Mouse (Mus musculus) bone marrow, adult 2 months (tissue): ENCODE measurements around the gene Pard3. TPM values are rescaled to one million over a fixed set of nuclear protein-coding genes. Genes with fewer than 3 reads are reported as not detected.

Experiments used
- H3K27ac ChIP-seq: fragments of 200-500 bp; 2 replicates; pipeline ENCODE4 v1.5.1; 2012; ENCODE audit warnings: low read depth, mild to moderate bottlenecking, control low read depth, inconsistent platforms, low read length; ENCODE audit not compliant: control insufficient read depth, poor library complexity, insufficient read depth
- H3K4me1 ChIP-seq: fragments of 200-500 bp; 2 replicates; pipeline ENCODE4 v1.6.1; 2011; ENCODE audit warnings: low read length; ENCODE audit not compliant: control insufficient read depth, insufficient read depth
- H3K4me3 ChIP-seq: fragments of 200-500 bp; replicated peaks from 2 replicates; pipeline ENCODE3; 2011; ENCODE audit warnings: mild to moderate bottlenecking, low read depth, low read length, control low read depth; ENCODE audit not compliant: control insufficient read depth
- CTCF ChIP-seq: fragments of 200-500 bp; IDR thresholded peaks from 2 replicates; pipeline ENCODE4 v1.5.1; 2011; ENCODE audit warnings: low read length, control low read depth; ENCODE audit not compliant: control insufficient read depth, insufficient read depth
- POLR2A ChIP-seq: fragments of 200-500 bp; IDR thresholded peaks from 2 replicates; pipeline ENCODE4 v1.6.1; 2011; ENCODE audit warnings: low read depth, mild to moderate bottlenecking, control low read depth, low read length, borderline replicate concordance; ENCODE audit not compliant: control insufficient read depth
- WGBS: fragments of 180-500 bp; shearing (Covaris S2); methylation state at CpG from one replicate; pipeline ENCODE4 v1.1.7; 2018; 5-methylcytosine and 5-hydroxymethylcytosine counted together
- polyA plus RNA-seq: library from polyadenylated mRNA; stranded (reverse); fragments of >200 nt; gene quantifications from 2 replicates; pipeline ENCODE4 v1.2.4, GENCODE M21; 2011; ENCODE audit warnings: low replicate concordance; ENCODE audit not compliant: missing spikeins, insufficient read depth, insufficient read length

The Pard3 gene
- polyA plus RNA-seq, 1 experiment = 3.8 TPM

DNA sequence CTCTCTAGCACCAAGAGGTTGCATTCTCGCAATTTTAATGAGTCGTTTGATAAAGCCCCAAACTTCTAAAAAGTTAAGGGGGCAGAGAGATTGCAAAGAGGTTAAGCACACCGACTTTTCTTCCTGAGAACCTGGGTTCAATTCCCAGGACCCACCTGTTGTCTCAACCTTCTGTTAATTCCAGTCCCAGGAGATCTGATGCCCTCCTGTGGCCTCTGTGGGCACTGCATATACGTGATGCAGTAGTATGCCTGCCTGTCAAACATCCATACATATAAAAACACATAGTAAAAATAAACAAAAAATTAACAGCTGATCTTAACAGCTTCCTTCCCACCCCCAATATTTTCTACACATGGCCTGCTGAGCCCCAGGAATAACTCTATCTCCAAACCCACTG lies 524.6 kb downstream of the Pard3 start:
- H3K4me1 ChIP-seq = no peaks in the 10 kb centered on the region
- TF ChIP-seq CTCF (peak; percentile 62), POLR2A (no peak)
- H3K27ac ChIP-seq = no peak overlapping the region
- H3K4me3 ChIP-seq = no peak overlapping the region
- WGBS = 81% methylated on average over 4 of the region's 4 CpGs

DNA sequence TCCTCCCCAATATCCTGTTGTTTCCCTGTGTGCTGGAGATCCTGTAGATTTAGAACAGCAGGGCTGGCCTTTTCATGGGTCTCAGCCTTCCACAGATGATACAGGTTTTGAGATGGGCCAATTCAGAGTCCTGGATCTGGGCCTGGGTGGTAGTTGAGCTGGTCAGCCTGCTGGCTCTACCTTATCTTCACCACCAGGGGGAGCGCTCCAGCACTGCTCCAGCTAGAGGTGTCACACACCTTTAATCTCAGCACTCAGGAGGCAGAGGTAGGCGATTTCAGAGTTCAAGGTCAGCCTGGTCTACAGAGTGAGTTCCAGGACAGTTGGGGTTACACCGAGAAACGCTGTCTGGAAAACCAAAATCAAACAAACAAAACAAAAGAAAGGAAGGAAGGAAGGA lies 525.6 kb downstream of the Pard3 start:
- 18% methylated on average over 4 of the region's 4 CpGs for WGBS

DNA sequence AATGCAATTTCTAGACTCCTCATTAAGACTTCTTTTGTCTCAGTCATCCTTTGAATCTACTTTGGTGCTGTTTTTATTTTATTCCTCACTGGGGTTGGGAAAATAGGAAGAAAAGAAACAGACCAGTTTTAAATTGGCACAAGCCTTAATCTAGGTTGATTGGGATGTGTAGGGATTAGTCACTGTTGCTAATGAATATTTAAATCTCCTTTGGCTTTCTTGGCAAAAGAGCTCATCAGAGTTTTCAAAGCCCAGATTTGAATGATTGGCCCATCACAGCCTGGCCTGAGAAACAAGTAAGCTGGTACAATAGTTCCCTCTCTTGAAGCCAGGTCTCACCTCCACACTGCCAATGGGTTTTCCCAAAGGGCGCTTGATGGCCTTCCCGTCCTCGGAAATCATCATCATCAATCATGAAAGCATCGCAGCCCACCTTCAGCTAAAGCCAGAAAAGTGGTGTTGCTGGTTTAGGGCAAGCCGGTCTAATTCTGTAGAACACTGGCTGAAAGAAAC lies 527.0 kb downstream of the Pard3 start:
- 81% methylated on average over 5 of the region's 5 CpGs for WGBS
- Histone ChIP-seq H3K27ac (no peak overlapping the region), H3K4me1 (no peaks in the 10 kb centered on the region), H3K4me3 (no peak overlapping the region)
- TF ChIP-seq CTCF (no peak), POLR2A (no peak)

More for the DNA sequence above, 525.6 kb downstream of the Pard3 start:
- peak; percentile 79 for TF ChIP-seq CTCF
- TF ChIP-seq POLR2A = no peak
- Histone ChIP-seq H3K4me3 (no peak overlapping the region), H3K27ac (no peak overlapping the region), H3K4me1 (no peaks in the 10 kb centered on the region)

DNA sequence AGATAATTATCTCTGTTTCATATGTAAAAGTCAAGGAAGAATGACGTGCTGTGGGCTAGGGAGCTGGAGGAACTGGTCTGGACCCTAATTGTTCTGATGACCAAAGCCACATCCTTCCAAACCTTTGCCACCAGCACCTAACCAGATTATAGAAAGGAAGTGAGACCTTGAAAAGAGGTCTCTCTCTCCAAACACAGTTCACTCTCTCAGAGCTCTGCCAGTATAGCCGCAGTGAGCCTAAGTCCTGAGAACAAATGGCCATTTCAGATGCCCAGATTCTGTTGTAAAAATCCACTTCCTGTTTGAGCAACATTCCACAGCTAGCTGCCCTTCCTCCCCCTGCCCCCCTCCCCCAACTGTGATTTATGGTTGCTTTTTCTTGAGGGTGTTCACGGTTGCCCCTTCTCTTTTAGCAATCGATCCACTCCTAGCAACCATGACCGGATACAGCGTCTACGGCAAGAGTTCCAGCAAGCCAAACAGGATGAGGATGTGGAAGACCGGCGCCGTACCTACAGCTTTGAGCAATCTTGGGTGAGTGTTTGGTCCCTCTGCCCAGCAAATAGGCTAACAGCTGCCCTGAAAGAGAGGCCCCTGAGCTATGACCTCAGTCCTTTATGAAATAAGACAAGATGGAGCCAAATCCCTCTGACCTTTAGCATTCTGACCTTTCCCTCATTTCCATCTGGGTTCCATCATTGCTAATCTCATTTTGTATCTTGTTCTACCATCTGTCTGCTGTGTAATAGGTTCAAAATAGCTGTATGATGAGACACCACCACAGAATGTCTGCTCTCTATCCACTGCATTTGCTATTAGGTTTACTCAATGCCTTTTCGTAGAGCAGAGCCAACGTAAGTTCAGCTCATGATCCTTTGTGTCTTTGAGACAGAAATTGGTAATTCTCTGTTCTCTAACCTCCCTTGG lies 529.2 kb downstream of the Pard3 start:
- WGBS = 37% methylated on average over 12 of the region's 12 CpGs
- TF ChIP-seq POLR2A (no peak), CTCF (no peak)
- Histone ChIP-seq H3K4me1 (no peaks in the 10 kb centered on the region), H3K4me3 (no peak overlapping the region), H3K27ac (no peak overlapping the region)

DNA sequence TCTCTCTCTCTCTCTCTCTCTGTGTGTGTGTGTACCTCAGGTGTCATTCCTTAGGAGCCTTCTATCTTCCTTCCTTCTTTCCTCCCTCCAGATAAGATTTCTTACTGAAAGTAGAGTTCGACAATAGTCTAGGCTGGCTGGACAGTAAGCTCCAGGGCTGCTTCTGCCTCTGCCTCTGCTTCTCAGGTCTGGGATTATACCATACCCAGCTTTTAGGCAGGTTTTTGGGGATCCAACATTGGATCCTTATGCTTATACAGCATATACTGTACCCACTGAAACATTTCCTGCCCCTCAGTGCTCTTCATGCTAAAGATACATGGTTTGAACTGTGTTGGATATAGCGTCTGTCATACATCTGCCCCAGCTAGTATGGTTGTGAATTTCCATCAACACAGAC lies 536.9 kb downstream of the Pard3 start:
- Histone ChIP-seq H3K27ac (no peak overlapping the region), H3K4me1 (no peaks in the 10 kb centered on the region), H3K4me3 (no peak overlapping the region)
- WGBS = 88% methylated on average over 2 of the region's 2 CpGs
- no peak for TF ChIP-seq POLR2A
- TF ChIP-seq CTCF = no peak

DNA sequence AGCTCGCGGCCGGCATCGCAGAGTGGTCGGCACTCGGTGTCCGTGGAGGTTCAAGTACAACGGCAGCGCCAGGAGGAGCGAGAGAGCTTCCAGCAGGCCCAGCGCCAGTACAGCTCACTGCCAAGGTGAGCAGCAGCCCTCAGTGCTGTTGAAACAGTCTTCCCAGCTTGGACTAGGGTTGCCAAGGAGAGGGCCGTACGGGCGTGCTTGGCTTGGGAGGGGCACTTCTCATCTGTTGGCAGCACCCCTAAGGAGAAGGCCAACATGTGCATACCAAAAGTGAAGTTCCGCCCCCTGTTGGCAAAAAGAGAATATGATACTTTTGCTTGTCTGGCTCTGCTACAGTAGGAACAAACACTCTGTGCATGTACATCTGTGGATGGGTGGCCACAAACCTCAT lies 539.4 kb downstream of the Pard3 start:
- no peak for TF ChIP-seq POLR2A
- TF ChIP-seq CTCF = no peak
- WGBS = 92% methylated on average over 15 of the region's 15 CpGs

DNA sequence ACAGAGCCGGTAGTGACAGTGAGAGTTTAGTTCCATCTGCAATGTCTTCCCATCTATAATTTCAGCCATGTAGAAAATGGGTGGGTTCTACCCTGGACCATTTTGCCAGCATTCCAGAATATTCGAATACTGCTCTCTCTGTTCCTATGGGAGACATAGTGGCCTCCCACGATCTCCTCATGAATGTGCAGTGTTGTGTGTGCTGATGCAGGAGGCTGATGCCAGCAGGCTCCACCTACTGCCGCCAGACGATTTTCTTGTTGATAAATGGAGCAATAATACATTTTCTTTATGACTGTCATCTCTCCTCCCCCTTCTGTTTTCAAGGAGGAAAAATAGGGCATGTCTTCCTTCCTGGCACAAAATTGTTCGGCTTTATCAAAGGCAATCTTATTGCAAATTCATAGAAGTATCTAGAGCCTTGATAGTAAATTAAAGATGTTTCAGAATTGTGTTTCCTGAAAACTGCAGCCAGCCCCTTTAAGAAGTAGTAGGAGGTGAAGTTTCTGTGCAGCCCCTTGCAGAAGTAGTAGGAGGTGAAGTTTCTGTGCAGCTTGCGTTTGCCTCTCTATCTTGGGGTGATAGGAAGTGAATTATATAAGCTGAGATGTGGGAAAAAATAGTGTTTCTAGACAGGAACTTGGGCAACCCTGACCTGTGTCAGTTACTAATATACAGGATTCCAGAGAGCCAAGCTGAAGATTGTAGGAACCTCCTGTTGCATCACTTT lies 545.0 kb downstream of the Pard3 start:
- 44% methylated on average over 7 of the region's 7 CpGs for WGBS
- Histone ChIP-seq H3K27ac (no peak overlapping the region), H3K4me1 (no peaks in the 10 kb centered on the region), H3K4me3 (no peak overlapping the region)
- TF ChIP-seq POLR2A (no peak), CTCF (no peak)

More for the DNA sequence above, 539.4 kb downstream of the Pard3 start:
- H3K4me3 ChIP-seq = no peak overlapping the region
- H3K4me1 ChIP-seq = no peaks in the 10 kb centered on the region
- H3K27ac ChIP-seq = no peak overlapping the region

DNA sequence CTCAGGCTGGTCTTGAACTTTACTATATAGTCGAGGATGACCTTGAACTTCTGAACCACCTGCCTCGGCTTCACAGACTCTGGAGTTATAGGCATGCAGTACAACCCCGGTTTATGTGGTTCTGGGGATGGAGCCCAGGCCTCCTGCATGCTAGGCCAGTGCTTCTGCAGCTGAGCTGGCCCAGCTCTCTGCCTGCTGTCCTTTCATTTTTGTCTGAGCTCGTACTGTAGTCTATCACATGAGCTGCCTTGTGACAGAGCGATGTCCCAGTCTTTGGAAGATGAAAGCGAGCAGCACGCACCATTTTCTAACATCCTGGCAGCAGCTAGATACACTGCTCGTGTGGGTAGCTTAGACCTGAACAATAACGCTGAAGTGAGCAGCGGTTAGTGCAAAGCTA lies 545.6 kb downstream of the Pard3 start:
- Histone ChIP-seq H3K27ac (no peak overlapping the region), H3K4me3 (no peak overlapping the region), H3K4me1 (no peaks in the 10 kb centered on the region)
- TF ChIP-seq POLR2A (no peak), CTCF (no peak)
- WGBS = 65% methylated on average over 10 of the region's 10 CpGs
